Mouse (Mus musculus) heart, embryonic 16.5 days (tissue): ENCODE data around the gene Zfp618. TPM values are rescaled to one million over a fixed set of nuclear protein-coding genes. Genes with fewer than 3 reads are reported as not detected.

Source experiments
- ATAC-seq: fragments of 200-750 bp; cut with Nextera tagmentation; replicated peaks from 2 replicates; pipeline ENCODE4 v1.8.0; 2017; ENCODE audit warnings: moderate number of reproducible peaks; ENCODE audit not compliant: insufficient read depth, low FRiP score; ENCODE audit errors: extremely low read depth
- H3K27ac ChIP-seq: fragments of 300-500 bp; sonication (generic); 2 replicates; pipeline ENCODE4 v1.5.1; 2014; ENCODE audit warnings: mild to moderate bottlenecking, low read length, control low read depth, moderate library complexity
- H3K27me3 ChIP-seq: fragments of 300-500 bp; sonication (generic); 2 replicates; pipeline ENCODE4 v1.6.1; 2014; ENCODE audit warnings: low read length, mixed read lengths; ENCODE audit not compliant: control insufficient read depth, insufficient read depth
- H3K36me3 ChIP-seq: fragments of 300-500 bp; sonication (generic); 2 replicates; pipeline ENCODE4 v1.6.1; 2014; ENCODE audit not compliant: control insufficient read depth, insufficient read depth
- H3K4me1 ChIP-seq: fragments of 300-500 bp; sonication (generic); 2 replicates; pipeline ENCODE4 v1.6.1; 2014; ENCODE audit warnings: low read length, mixed read lengths; ENCODE audit not compliant: control insufficient read depth, insufficient read depth
- H3K4me2 ChIP-seq: fragments of 300-500 bp; sonication (generic); 2 replicates; pipeline ENCODE4 v1.6.1; 2014; ENCODE audit warnings: low read depth, mild to moderate bottlenecking, control low read depth, low read length
- H3K4me3 ChIP-seq: fragments of 300-500 bp; sonication (generic); 2 replicates; pipeline ENCODE4 v1.5.1; 2014; ENCODE audit warnings: mild to moderate bottlenecking, control low read depth, low read length
- H3K9ac ChIP-seq: fragments of 300-500 bp; sonication (generic); 2 replicates; pipeline ENCODE4 v1.6.1; 2014; ENCODE audit warnings: low read length, control low read depth
- H3K9me3 ChIP-seq: fragments of 300-500 bp; sonication (generic); replicated peaks from 2 replicates; pipeline ENCODE4 v1.6.1; 2016; ENCODE audit warnings: low read length; ENCODE audit not compliant: control insufficient read depth
- WGBS: fragments of 180-500 bp; shearing (Covaris S2); extraction: QIAGEN DNeasy Blood & Tissue Kit; methylation state at CpG from one replicate; pipeline ENCODE4 v1.1.7; 2014; 5-methylcytosine and 5-hydroxymethylcytosine counted together
- polyA plus RNA-seq: library from polyadenylated mRNA; unstranded; fragments of >200 nt; fragmentation: Nextera tagmentation; extraction: Ambion mirVana; gene quantifications from 2 replicates; pipeline ENCODE4 v1.2.1, GENCODE M21; 2015

Gene Zfp618
- polyA plus RNA-seq, 1 experiment from 2014 or later, result 12.5 TPM

DNA sequence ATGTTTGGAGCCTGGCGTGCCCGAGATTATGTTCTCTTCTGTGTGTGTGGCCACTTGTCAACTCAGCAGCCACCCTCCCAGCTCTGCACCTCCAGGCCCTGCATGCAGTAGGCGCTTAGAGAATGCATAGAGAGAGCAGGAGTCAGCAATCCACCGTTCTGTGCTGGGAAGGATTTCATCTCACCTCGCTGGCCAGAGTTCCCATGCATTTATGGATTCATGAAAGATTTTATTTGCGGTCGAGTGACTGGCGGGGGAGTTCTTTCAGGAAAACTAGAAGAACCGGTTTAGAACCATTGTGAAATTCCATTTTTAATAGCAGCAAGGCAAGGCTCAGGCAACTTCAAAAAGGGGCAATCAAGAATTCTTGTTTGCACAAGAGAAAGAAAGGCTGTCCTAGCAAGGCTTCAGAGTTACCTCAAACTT lies 67.2 kb downstream of the Zfp618 start:
- Histone ChIP-seq H3K36me3 (no peaks in the 10 kb centered on the region), H3K27ac (no peak overlapping the region), H3K4me3 (no peak overlapping the region), H3K27me3 (no peaks in the 10 kb centered on the region), H3K4me2 (no peak overlapping the region), H3K9ac (no peak overlapping the region), H3K4me1 (peaks cover 8% of the 10 kb centered on the region), H3K9me3 (no peaks in the 10 kb centered on the region)
- 76% methylated on average over 9 of the region's 9 CpGs for WGBS
- ATAC-seq, result no peak

DNA sequence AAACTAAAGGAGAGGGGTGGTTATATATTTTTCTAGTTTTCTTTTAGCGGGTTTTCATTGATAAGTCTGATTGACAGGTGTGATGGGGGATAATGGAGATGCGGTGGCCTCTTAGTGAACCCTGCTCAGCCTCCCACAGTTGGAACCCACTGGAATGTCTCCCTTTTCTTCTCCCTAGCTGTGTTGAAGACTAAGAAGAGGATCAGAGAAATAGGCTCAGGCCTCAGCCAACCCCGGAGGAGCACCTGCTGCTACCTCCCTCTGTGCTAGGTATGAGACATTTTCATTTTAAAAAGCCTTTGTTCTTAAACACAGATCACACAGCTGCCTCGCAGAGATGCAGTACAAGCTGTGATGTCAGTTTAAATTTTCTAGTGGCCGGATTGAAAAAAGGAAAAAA lies 68.4 kb downstream of the Zfp618 start:
- peaks cover 17% of the 10 kb centered on the region for H3K4me1 ChIP-seq
- H3K4me2 ChIP-seq, result no peak overlapping the region
- no peak overlapping the region for H3K4me3 ChIP-seq
- H3K27me3 ChIP-seq, result no peaks in the 10 kb centered on the region
- ATAC-seq, result no peak
- WGBS, result 67% methylated on average over 5 of the region's 5 CpGs
- H3K27ac ChIP-seq, result no peak overlapping the region
- H3K9me3 ChIP-seq, result no peaks in the 10 kb centered on the region
- no peaks in the 10 kb centered on the region for H3K36me3 ChIP-seq
- H3K9ac ChIP-seq, result no peak overlapping the region

GRCm38 (mm10) chr4:63035991-63036390 lies 70.6 kb downstream of the Zfp618 start:
- Histone ChIP-seq H3K36me3 (no peaks in the 10 kb centered on the region), H3K4me1 (peaks cover 17% of the 10 kb centered on the region), H3K4me3 (no peak overlapping the region), H3K27ac (no peak overlapping the region), H3K9ac (no peak overlapping the region), H3K4me2 (no peak overlapping the region), H3K27me3 (no peaks in the 10 kb centered on the region), H3K9me3 (no peaks in the 10 kb centered on the region)
- no peak for ATAC-seq
- 85% methylated on average over 7 of the region's 7 CpGs for WGBS

- Histone ChIP-seq H3K27me3 (no peaks in the 10 kb centered on the region), H3K27ac (no peak overlapping the region), H3K4me3 (no peak overlapping the region), H3K4me2 (no peak overlapping the region), H3K36me3 (no peaks in the 10 kb centered on the region), H3K9ac (no peak overlapping the region), H3K4me1 (peaks cover 17% of the 10 kb centered on the region), H3K9me3 (no peaks in the 10 kb centered on the region)
- ATAC-seq, result no peak
- 93% methylated on average over 5 of the region's 5 CpGs for WGBS
Measured at GRCm38 (mm10) chr4:63036790-63037189, 71.4 kb downstream of the Zfp618 start.

- Histone ChIP-seq H3K4me2 (no peak overlapping the region), H3K27me3 (no peaks in the 10 kb centered on the region), H3K9me3 (no peaks in the 10 kb centered on the region), H3K27ac (no peak overlapping the region), H3K36me3 (no peaks in the 10 kb centered on the region), H3K4me1 (peaks cover 17% of the 10 kb centered on the region), H3K9ac (no peak overlapping the region), H3K4me3 (no peak overlapping the region)
- WGBS, result 58% methylated on average over 4 of the region's 4 CpGs
- ATAC-seq, result no peak
Measured at GRCm38 (mm10) chr4:63037555-63037954, 72.2 kb downstream of the Zfp618 start.

DNA sequence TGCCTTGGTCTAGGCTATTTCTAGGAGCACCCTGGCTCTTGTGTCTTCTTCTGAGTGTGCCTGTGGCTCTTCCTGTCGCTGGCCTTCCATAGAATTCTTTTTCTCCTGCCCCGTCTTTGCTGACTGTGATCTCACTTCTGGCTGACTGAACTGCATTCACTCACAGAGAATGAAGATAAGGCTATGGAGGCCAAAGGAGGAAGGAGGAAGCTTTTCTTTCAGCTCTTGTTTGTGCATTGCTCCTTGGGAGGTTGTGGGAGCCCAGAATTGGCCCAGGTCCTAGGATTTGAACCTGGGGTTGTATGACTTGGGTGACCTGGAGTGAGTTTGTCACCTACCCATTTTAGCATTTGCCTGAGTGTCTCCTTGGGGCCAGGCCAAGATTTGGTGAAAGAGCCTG lies 72.9 kb downstream of the Zfp618 start:
- Histone ChIP-seq H3K9me3 (no peaks in the 10 kb centered on the region), H3K4me3 (no peak overlapping the region), H3K36me3 (no peaks in the 10 kb centered on the region), H3K9ac (no peak overlapping the region), H3K4me1 (peaks cover 17% of the 10 kb centered on the region), H3K27ac (no peak overlapping the region), H3K27me3 (no peaks in the 10 kb centered on the region), H3K4me2 (no peak overlapping the region)
- WGBS, result 24% methylated on average over 2 of the region's 2 CpGs
- ATAC-seq, result no peak

DNA sequence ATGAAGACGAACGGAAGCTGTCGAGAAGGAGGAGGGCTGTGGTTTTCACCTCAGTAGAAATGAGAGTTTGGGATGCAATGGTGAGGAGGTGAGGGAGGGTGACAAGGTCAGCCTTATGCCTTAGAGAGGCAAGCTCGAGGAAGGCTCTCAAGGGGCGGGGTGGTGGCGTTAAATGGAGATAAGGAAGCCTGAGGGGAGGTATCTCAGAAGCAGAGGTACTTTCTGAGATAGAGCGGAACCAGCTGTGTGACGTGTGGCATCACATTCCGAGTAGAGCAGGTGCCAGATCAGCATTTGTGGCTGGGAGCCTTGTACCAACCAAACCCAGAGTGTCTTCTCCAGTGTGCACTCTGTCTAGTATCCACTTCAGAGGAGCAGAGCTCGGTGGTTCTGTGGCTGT lies 73.6 kb downstream of the Zfp618 start:
- no peak overlapping the region for H3K9ac ChIP-seq
- no peak overlapping the region for H3K4me3 ChIP-seq
- no peak overlapping the region for H3K27ac ChIP-seq
- H3K27me3 ChIP-seq, result no peaks in the 10 kb centered on the region
- H3K36me3 ChIP-seq, result no peaks in the 10 kb centered on the region
- H3K4me2 ChIP-seq, result no peak overlapping the region
- 74% methylated on average over 10 of the region's 10 CpGs for WGBS
- no peak for ATAC-seq
- H3K9me3 ChIP-seq, result no peaks in the 10 kb centered on the region
- H3K4me1 ChIP-seq, result peaks cover 17% of the 10 kb centered on the region

DNA sequence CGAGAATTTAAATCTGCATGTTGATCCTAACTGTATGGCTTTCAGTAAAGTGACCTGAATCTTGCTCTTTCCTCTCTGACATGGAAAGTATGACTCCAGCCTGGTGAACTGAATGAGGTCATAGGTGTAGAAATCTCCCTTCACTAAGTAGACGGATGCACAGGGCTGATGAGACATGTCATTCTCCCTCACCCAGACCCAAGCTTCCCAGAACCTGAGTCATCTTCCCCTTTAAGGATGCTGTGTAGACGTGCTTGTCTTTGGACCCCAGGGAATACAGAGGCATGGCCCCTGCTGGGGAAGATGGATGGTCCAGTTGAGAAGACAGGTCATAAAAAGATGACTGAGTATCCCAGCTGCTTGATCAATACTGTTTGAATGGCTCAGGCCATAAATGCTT lies 83.2 kb downstream of the Zfp618 start:
- Histone ChIP-seq H3K36me3 (no peaks in the 10 kb centered on the region), H3K9ac (no peak overlapping the region), H3K4me1 (peaks cover 23% of the 10 kb centered on the region), H3K27ac (no peak overlapping the region), H3K27me3 (no peaks in the 10 kb centered on the region), H3K9me3 (no peaks in the 10 kb centered on the region), H3K4me3 (no peak overlapping the region), H3K4me2 (no peak overlapping the region)
- ATAC-seq, result no peak
- WGBS, result 65% methylated on average over 3 of the region's 3 CpGs

GRCm38 (mm10) chr4:63049596-63050318 lies 84.4 kb downstream of the Zfp618 start:
- peak overlapping the region; percentile 61 for H3K27ac ChIP-seq
- no peak for ATAC-seq
- H3K9me3 ChIP-seq, result no peaks in the 10 kb centered on the region

More at GRCm38 (mm10) chr4:63049596-63050318, 84.4 kb downstream of the Zfp618 start:
- H3K9ac ChIP-seq, result no peak overlapping the region
- no peak overlapping the region for H3K4me3 ChIP-seq
- peaks cover 23% of the 10 kb centered on the region for H3K4me1 ChIP-seq
- H3K27me3 ChIP-seq, result no peaks in the 10 kb centered on the region
- H3K4me2 ChIP-seq, result no peak overlapping the region
- H3K36me3 ChIP-seq, result no peaks in the 10 kb centered on the region
